In genomic region chr4:49519476-49519875, GRCm38 (mm10) we compare ENCODE assay signal across 7 mouse cellular contexts. TPM values are rescaled to one million over a fixed set of nuclear protein-coding genes. Genes with fewer than 3 reads are reported as not detected.
DNase-seq lines count a peak whose midpoint lies in the region; ATAC-seq and TF ChIP-seq lines count a peak whose summit lies in the region.

No protein-coding gene starts in this region.

- peaks cover 12% of the 10 kb centered on the region for H3K4me1 ChIP-seq in neural tube, embryonic 12.5 days
- peaks cover 17% of the 10 kb centered on the region for H3K4me1 ChIP-seq in embryonic facial prominence, embryonic 10.5 days
- H3K4me1 ChIP-seq in liver, embryonic 12.5 days: peaks cover 38% of the 10 kb centered on the region
- H3K4me1 ChIP-seq in stomach, postnatal 0 days (replicated peaks; ENCODE audit: control insufficient read depth, insufficient read depth): no peaks in the 10 kb centered on the region

- TF ChIP-seq EP300 in stomach, postnatal 0 days (optimal IDR thresholded peaks at IDR 0.05): no peak

- DNase-seq in neural tube, embryonic 10.5 days (ENCODE audit: extremely low spot score, low spot score): no peak
- peak; percentile 16 for DNase-seq in embryonic facial prominence, embryonic 10.5 days (ENCODE audit: low spot score)
- no peak for DNase-seq in stomach, postnatal 0 days (ENCODE audit: low spot score)
- DNase-seq in layer of hippocampus, adult 18-20 months (ENCODE audit: low spot score in 2 of 2): no peak

- no peak overlapping the region for H3K9ac ChIP-seq in neural tube, embryonic 12.5 days
- H3K9ac ChIP-seq in liver, embryonic 12.5 days: no peak overlapping the region
- no peak overlapping the region for H3K9ac ChIP-seq in stomach, postnatal 0 days (ENCODE audit: low read length)

- WGBS in neural tube, embryonic 12.5 days: 79% methylated on average over 5 of the region's 5 CpGs
- WGBS in embryonic facial prominence, embryonic 10.5 days: 76% methylated on average over 5 of the region's 5 CpGs
- 58% methylated on average over 5 of the region's 5 CpGs for WGBS in liver, embryonic 12.5 days (ENCODE audit: insufficient replicate concordance)
- 79% methylated on average over 5 of the region's 5 CpGs for WGBS in stomach, postnatal 0 days

- no peak overlapping the region for H3K4me3 ChIP-seq in neural tube, embryonic 12.5 days
- H3K4me3 ChIP-seq in embryonic facial prominence, embryonic 10.5 days: peak overlapping the region; percentile 74
- H3K4me3 ChIP-seq in liver, embryonic 12.5 days: peak overlapping the region; percentile 77
- 0 out of 2 replicates have a peak overlapping the region, but pooled peaks have one; percentile 10 for H3K4me3 ChIP-seq in stomach, postnatal 0 days (ENCODE audit: low read depth, low read length)

- H3K27ac ChIP-seq in neural tube, embryonic 12.5 days: no peak overlapping the region
- H3K27ac ChIP-seq in embryonic facial prominence, embryonic 10.5 days (replicated peaks): no peak overlapping the region
- no peak overlapping the region for H3K27ac ChIP-seq in liver, embryonic 12.5 days
- no peak overlapping the region for H3K27ac ChIP-seq in stomach, postnatal 0 days (replicated peaks)

- H3K36me3 ChIP-seq in neural tube, embryonic 12.5 days: peaks cover 9% of the 10 kb centered on the region; the same call in 1 of the 2 replicates
- H3K36me3 ChIP-seq in embryonic facial prominence, embryonic 10.5 days (replicated peaks): peaks cover 43% of the 10 kb centered on the region
- H3K36me3 ChIP-seq in liver, embryonic 12.5 days: peaks cover 40% of the 10 kb centered on the region
- no peaks in the 10 kb centered on the region for H3K36me3 ChIP-seq in stomach, postnatal 0 days (ENCODE audit: control insufficient read depth, insufficient read depth, low read length)

- peak; percentile 42 for TF ChIP-seq CTCF in stomach, postnatal 0 days (IDR thresholded peaks at IDR 0.05; ENCODE audit: low read depth)

- H3K4me2 ChIP-seq in neural tube, embryonic 12.5 days (replicated peaks): peak overlapping the region; percentile 28; the same call in 1 of the 2 replicates
- peak overlapping the region; percentile 82 for H3K4me2 ChIP-seq in liver, embryonic 12.5 days
- no peak overlapping the region; the same call in 1 of the 2 replicates for H3K4me2 ChIP-seq in stomach, postnatal 0 days (replicated peaks; ENCODE audit: low read depth)

- ATAC-seq in neural tube, embryonic 12.5 days (ENCODE audit: low FRiP score, low read depth): no peak
- no peak for ATAC-seq in liver, embryonic 12.5 days
- ATAC-seq in stomach, postnatal 0 days (ENCODE audit: low FRiP score, low TSS enrichment): no peak
- no peak for ATAC-seq in frontal cortex, adult (ENCODE audit: low TSS enrichment)

- H3K27me3 ChIP-seq in neural tube, embryonic 12.5 days (replicated peaks): no peaks in the 10 kb centered on the region
- no peaks in the 10 kb centered on the region for H3K27me3 ChIP-seq in embryonic facial prominence, embryonic 10.5 days (replicated peaks; ENCODE audit: low read depth, poor library complexity, severe bottlenecking)
- H3K27me3 ChIP-seq in liver, embryonic 12.5 days (replicated peaks): no peaks in the 10 kb centered on the region
- no peaks in the 10 kb centered on the region for H3K27me3 ChIP-seq in stomach, postnatal 0 days (ENCODE audit: control insufficient read depth, insufficient read depth, low read length)

- no peaks in the 10 kb centered on the region for H3K9me3 ChIP-seq in neural tube, embryonic 12.5 days
- H3K9me3 ChIP-seq in embryonic facial prominence, embryonic 10.5 days: no peaks in the 10 kb centered on the region
- no peaks in the 10 kb centered on the region for H3K9me3 ChIP-seq in liver, embryonic 12.5 days (replicated peaks)
- no peaks in the 10 kb centered on the region for H3K9me3 ChIP-seq in stomach, postnatal 0 days (ENCODE audit: control insufficient read depth, low read length)

RNA-seq across cellular contexts. Expression of gene Mrpl50, which starts 1.4 kb away (rescaled TPM):
- polyA plus RNA-seq in neural tube, embryonic 12.5 days (2016; fragmentation: Nextera tagmentation; extraction: Ambion mirVana): 77.3 and 78.3 TPM in 2 replicates
- 82.9 and 83.6 TPM in 2 replicates for polyA plus RNA-seq in embryonic facial prominence, embryonic 10.5 days (2016; fragmentation: Nextera tagmentation; extraction: Ambion mirVana)
- polyA plus RNA-seq in liver, embryonic 12.5 days (2016; fragmentation: Nextera tagmentation; extraction: Ambion mirVana): 65.8 and 67.3 TPM in 2 replicates
- 58.5 and 61.0 TPM in 2 replicates for polyA plus RNA-seq in stomach, postnatal 0 days (2015; fragmentation: Nextera tagmentation; extraction: Ambion mirVana)
- total RNA-seq in layer of hippocampus, adult 18-20 months (2021): 10 to 100 TPM; 32.9 to 33.6 TPM

RNA-seq across cellular contexts. Expression of gene Zfp189, which starts 1.5 kb away (rescaled TPM):
- polyA plus RNA-seq in neural tube, embryonic 12.5 days (2016; fragmentation: Nextera tagmentation; extraction: Ambion mirVana): 12.8 and 14.3 TPM in 2 replicates
- 10.7 and 11.2 TPM in 2 replicates for polyA plus RNA-seq in embryonic facial prominence, embryonic 10.5 days (2016; fragmentation: Nextera tagmentation; extraction: Ambion mirVana)
- polyA plus RNA-seq in liver, embryonic 12.5 days (2016; fragmentation: Nextera tagmentation; extraction: Ambion mirVana): 4.3 and 4.6 TPM in 2 replicates
- 1.9 and 2.1 TPM in 2 replicates for polyA plus RNA-seq in stomach, postnatal 0 days (2015; fragmentation: Nextera tagmentation; extraction: Ambion mirVana)
- total RNA-seq in layer of hippocampus, adult 18-20 months (2021): 10 to 100 TPM; 30.1 to 37.3 TPM

RNA-seq across cellular contexts. Expression of gene Baat, which starts 13.1 kb away (rescaled TPM):
- polyA plus RNA-seq in neural tube, embryonic 12.5 days (2016; fragmentation: Nextera tagmentation; extraction: Ambion mirVana): 0.27 and 0.30 TPM in 2 replicates
- 0.20 and 0.25 TPM in 2 replicates for polyA plus RNA-seq in embryonic facial prominence, embryonic 10.5 days (2016; fragmentation: Nextera tagmentation; extraction: Ambion mirVana)
- polyA plus RNA-seq in liver, embryonic 12.5 days (2016; fragmentation: Nextera tagmentation; extraction: Ambion mirVana): 0.21 and 0.37 TPM in 2 replicates
- polyA plus RNA-seq in stomach, postnatal 0 days (2015; fragmentation: Nextera tagmentation; extraction: Ambion mirVana): not detected in 2 replicates
- total RNA-seq in layer of hippocampus, adult 18-20 months (2021): under 1 TPM; 0.18 to 0.37 TPM

RNA-seq across cellular contexts. Expression of gene Aldob, which starts 29.9 kb away (rescaled TPM):
- polyA plus RNA-seq in neural tube, embryonic 12.5 days (2016; fragmentation: Nextera tagmentation; extraction: Ambion mirVana): not detected in 2 replicates
- not detected in 2 replicates for polyA plus RNA-seq in embryonic facial prominence, embryonic 10.5 days (2016; fragmentation: Nextera tagmentation; extraction: Ambion mirVana)
- polyA plus RNA-seq in liver, embryonic 12.5 days (2016; fragmentation: Nextera tagmentation; extraction: Ambion mirVana): 54.0 and 57.6 TPM in 2 replicates
- polyA plus RNA-seq in stomach, postnatal 0 days (2015; fragmentation: Nextera tagmentation; extraction: Ambion mirVana): 3.0 and 6.1 TPM in 2 replicates
- 1 to 10 TPM; 1.9 to 2.1 TPM for total RNA-seq in layer of hippocampus, adult 18-20 months (2021)

RNA-seq across cellular contexts. Expression of gene Acnat1, which starts 45.8 kb away (rescaled TPM):
- polyA plus RNA-seq in neural tube, embryonic 12.5 days (2016; fragmentation: Nextera tagmentation; extraction: Ambion mirVana): not detected in 2 replicates
- polyA plus RNA-seq in embryonic facial prominence, embryonic 10.5 days (2016; fragmentation: Nextera tagmentation; extraction: Ambion mirVana): 0.20 TPM in 1 of 2 replicates, not detected in the other
- polyA plus RNA-seq in liver, embryonic 12.5 days (2016; fragmentation: Nextera tagmentation; extraction: Ambion mirVana): 0.18 and 0.37 TPM in 2 replicates
- polyA plus RNA-seq in stomach, postnatal 0 days (2015; fragmentation: Nextera tagmentation; extraction: Ambion mirVana): 1.4 and 2.6 TPM in 2 replicates
- total RNA-seq in layer of hippocampus, adult 18-20 months (2021): not detected
